Mouse (Mus musculus): ENCODE data around the gene Gper1.

Gene Gper1

DNA sequence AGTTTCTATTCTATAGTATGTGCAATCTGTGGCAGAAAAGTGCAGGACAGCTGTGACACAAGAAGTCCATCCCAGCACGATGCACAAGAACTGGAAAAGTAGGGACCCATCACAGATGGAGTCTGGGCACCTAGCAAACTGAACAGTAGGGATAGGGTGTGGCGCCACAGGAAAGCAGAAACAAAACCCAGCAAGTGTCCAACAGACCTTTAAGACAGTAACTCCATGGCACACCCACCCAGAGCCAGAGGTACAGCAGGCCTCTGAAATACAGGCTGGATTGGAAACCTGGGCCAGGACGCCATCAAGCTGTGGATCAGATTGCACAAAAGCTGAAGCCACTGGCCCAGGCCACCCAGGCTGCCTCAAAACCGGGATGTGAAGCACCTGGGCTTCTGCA lies 20.0 kb downstream of the Gper1 start:
- no peak for DNase-seq (ENCODE audit: low read depth, low spot score)

DNA sequence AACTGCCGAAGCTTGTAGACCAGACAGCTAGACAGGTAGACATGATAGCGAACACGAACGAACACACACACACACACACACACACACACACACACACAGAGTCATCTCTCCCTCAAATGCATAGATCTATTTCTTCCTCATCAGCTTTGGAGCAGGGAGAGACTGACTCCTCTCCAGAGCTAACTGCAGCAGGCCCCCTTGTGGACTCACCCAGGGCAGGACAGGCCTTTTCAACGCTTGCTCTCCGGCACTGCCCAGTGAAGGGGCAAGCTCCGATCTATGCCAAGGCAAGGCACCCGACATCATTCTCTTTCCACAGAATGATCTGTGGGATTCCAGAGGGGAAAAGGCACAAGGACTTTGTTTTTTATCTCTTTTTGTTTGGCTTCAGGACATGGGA lies 22.3 kb downstream of the Gper1 start:
- no peak for DNase-seq (ENCODE audit: low read depth, low spot score)

DNA sequence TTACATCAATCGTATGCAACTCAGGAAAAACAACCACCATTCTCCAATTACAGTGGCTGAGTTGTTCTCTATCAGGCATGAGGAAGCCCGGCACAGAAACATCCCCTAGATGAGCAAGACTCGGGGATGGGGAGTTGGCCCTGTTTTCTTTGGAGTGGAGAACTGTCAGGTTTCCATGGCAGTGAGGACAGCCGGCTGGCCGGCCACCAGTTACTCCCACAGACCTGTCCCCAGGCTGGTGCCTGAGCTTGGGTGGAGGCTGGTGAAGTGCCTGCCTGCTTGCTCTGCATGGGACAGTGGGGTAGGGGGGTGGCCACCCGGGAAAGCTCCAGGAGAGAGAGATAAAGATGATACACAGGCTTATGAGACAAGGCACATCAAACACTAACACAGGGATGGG lies 25.1 kb downstream of the Gper1 start:
- no peak for DNase-seq (ENCODE audit: low read depth, low spot score)

DNA sequence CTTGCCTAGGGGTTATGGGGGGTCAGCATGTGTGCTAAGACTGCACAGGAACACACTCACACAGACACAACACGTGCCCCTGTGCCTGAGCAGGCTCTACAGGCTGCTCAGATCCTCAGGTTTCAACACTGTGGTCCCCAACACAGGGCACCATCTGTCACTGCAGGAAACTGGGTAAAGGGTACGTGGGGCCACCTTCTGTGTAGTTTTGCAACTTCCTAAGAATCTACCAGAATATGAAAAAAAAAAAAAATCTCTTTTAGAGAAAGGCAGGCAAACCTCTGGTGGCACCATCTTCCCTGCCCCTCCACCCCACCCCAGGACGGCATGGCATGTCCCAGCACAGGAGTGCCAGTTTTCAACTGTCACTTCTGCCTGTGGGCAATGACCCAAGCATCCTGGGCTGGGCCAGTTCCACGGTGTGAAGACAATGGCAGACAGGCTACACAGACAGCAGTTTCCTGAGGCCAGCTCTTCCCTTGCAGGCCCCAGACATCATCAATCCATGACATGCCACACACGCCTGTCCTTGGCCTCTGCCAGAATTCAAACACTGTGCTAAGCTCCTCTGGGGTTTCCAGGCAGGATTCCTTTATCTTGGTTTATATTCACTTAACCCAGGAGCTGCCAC lies 26.3 kb downstream of the Gper1 start:
- no peak for DNase-seq (ENCODE audit: low read depth, low spot score)

DNA sequence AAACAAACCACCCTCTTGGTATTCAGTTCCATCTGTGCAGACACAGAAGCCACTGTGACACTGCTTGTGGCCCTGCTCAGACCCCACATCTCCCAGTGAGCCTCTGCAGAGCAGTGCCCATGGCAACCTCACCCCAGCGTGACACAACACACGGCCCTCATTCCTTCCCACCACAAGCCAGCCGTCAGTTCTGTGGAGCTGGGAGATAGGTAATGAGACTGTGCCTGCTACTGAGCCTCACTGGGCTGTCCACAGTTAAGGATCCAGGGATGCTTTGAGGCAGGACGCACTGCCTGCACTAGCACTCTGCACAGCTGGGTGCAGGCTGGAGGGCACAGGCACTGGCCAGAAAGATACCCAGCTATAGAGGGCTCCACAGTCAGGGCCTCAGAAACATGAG lies 27.0 kb downstream of the Gper1 start:
- no peak for DNase-seq (ENCODE audit: low read depth, low spot score)

DNA sequence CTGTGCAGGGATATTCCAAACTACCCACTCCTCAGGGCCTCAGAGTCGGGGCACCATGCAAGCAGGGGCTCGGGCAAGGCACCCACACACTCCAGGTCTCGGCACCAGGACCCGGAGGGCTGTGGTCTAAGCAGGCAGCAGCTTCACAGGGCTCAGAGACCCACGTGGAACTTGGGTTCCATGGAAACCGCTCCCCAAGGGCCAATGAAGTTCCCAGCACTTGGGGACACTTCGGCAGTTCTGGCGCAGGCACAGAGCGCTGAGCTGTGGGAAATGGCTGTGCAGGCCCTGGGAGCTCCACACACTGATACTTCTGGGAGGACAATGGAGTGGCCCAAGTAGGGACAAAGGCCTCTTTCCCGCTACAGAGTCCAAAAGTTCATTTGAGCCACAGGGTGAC lies 30.1 kb downstream of the Gper1 start:
- DNase-seq (ENCODE audit: low read depth, low spot score), result no peak

DNA sequence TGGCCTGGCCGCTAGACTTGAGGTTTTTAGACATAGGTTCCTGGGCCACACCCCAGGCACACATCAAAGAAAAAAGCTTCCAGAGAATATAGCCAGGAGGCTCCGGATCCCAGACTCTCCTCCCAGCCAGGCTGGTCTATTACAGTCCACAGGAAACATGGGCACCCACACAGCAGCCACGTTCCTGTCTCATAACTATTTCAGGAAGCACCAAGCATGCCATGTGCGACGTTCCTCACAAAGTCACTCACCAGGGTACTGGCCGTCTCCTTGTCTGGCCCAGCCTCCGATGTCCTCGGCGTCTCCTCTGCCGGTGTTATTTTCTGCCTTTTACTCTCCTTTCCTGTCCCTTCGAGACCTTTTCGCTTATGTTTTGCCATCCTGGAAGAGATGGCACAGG lies 32.2 kb downstream of the Gper1 start:
- DNase-seq (ENCODE audit: low read depth, low spot score), result no peak

DNA sequence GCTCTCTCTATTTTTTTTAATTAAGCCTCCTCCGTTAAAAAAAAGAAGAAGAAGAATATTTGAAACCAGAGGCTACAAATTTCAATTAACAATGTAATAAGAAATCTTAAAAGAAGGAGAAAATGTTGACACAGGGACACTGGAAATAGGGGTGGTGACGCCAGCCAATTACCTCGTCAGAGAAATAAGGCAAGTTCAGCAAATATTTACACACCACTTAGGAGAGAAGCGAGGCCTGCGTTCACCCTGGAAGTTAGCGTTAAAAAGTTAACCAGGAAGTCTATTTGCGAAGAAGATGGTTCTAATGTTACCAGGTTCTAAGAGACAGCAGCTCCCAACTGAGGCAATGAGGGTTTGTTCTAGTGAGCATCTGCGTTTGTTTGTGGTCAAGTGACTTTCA lies 34.3 kb downstream of the Gper1 start:
- DNase-seq (ENCODE audit: low read depth, low spot score), result no peak

DNA sequence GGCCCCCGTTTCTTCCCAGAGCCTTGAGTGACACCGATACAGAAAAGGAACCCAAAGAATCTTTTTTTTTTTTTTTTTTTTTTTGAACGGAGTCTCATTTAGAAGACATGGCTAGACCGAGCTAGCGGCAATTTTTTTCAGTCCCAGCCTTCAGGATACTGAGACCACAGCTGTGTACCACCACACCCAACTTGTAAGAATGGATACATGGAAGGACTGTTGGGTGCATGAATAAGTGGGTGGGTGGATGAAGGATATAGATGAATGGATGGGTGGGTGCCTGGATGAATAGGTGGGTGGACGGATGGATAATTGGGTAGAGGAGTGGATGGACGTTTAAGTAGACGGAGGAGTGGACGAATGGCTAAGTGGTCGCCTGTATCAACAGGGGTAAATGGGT lies 37.0 kb downstream of the Gper1 start:
- no peak for DNase-seq (ENCODE audit: low read depth, low spot score)

DNA sequence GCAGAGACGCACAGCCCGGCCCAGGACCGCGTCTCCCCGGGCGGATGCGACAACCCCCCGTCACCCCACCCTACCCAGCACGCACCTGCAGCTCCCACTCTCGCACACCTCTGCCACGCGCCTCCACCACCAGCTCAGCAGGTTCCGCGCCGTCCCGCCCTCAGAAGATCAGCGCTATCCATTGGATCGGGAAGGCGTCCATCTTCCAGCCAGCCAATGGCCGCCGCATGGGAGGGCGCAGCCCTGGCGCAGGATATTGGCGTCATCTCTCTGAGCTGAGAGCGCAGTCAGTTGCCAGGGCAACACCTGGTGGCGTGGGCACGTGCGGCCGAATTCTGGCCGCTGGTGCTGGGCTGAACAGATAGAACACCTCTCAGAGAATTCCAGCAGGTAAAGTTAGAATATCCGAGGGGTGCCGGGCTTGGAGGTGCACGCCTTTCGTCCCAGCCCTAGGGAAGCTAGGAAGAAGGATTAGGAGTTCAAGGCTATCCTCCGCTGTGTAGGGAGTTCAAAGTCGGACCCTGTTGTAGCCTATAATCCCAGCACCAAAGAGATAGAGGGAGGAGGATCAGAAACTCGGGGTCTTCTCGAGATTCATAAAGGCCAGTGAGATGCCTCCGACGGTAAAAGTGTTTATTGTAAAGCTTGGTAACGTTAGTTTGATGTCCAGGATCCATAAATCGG lies 37.6 kb downstream of the Gper1 start, which contains the start of gene 3110082I17Rik:
TSS of gene 3110082I17Rik (minus strand) at position 144 of the 684 bp plus-strand sequence.
- DNase-seq (ENCODE audit: low read depth, low spot score), result peak; percentile 98

DNA sequence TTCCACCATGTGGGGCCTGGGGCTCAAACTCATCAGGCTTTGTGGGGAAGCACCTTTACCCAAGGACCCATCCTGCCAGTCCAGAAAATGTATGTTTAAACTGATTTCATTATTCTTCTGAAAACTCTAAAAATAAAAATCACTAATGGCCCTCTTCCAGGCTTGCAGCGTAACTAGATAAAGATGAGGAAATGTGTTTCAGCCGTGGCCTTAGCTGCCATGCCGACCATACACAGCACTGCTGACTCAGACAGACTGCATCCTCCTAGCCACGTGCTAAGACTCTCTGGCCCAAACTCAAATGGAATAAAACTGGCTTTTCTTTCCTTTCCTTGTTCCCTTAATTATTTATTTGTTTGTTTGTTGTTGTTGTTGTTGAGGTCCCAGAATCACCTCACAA lies 41.9 kb downstream of the Gper1 start:
- no peak for DNase-seq (ENCODE audit: low read depth, low spot score)

DNA sequence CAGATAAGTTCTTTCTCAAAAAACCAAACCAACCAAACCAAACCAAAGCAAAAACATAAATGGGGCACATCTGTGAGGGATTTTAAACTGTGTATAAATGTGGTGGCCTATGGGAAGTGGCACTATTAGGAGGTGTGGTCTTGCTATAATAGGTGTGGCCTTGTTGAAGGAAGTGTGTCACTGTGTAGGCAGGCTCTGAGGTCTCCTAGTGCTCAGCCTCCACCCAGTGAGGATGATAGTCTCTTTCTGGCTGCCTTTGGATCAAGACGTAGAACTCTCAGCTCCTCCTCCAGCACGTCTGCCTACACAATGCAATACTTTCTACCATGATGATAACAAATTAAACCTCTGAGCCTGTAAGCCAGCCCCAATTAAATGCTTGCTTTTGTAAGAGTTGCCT lies 43.4 kb downstream of the Gper1 start:
- DNase-seq (ENCODE audit: low read depth, low spot score), result no peak

DNA sequence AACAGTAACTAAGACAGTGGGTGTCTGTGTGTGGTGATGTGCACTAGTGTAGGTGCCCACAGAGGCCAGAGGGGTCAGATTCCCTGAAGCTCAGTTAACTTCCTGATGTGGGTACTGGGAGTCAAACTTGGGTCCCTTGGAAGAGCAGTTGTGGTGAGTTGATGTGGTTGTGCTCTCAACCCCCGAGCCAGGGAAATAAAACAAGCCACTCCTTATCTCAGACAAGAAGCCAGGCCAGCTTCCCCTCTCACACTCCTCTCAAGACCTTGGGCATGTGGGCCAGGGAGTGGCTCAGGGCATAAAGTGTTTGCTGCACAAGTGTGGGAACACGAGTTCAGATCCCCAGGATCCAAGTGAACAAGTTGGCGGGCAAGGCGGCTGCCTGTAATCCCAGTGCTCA lies 43.9 kb downstream of the Gper1 start:
- DNase-seq (ENCODE audit: low read depth, low spot score), result no peak

DNA sequence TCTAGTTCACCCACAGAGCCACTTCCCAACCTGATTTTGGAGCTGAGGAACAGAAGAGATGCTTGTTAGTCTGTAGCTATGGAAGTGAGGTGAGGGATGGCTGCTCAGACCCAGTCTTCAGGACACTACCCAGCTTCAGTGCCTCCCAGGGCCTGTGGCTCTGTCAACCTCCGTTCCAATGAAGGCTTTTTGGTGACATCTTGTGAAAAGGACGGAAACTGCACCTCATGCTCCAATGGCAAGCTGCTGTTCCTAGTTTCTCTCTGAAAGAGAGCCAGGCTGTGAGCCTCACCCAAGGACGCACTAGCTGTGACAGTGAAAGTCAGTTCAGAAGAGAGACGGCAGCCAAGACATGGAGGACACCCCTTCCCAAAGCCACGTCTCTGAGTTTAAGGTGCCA lies 45.0 kb downstream of the Gper1 start:
- no peak for DNase-seq (ENCODE audit: low read depth, low spot score)

DNA sequence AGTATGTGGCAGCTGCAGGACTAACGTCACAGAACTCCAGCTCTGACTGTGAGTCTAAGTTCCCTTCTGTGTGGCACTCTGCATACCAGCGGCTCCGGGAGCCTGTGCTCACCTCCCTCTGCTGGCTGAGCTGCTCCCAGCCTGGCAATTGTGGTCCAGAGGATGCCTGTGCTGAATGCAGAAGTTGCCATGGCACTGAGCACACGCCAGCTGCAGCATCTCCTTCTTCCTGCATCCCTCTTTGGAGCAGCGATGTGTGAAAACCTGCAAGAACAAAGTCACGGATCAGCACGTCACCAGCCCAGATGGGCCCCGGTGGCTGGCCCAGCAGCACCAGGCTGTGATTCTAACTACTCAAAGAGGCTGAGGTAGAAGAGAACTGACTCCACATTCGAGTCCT lies 51.8 kb downstream of the Gper1 start:
- DNase-seq (ENCODE audit: low read depth, low spot score), result no peak
